Mouse (Mus musculus) central nervous system, embryonic 11.5 days (tissue): Measurements from ENCODE around the gene Gm28079. TPM values are rescaled to one million over a fixed set of nuclear protein-coding genes. Genes with fewer than 3 reads are reported as not detected.

Experiments
- polyA plus RNA-seq: library from polyadenylated mRNA; depleted of rRNA; stranded (reverse); fragments of >200 nt; gene quantifications from 2 replicates; pipeline ENCODE4 v1.2.3, GENCODE M21; 2012; rRNA removed

Gm28079 gene
- polyA plus RNA-seq, result not detected in 2 replicates

GRCm38 (mm10) chrY:70014799-70015198 lies at the start of gene Gm28079:
TSS of gene Gm28079 (minus strand) at chrY:70014899.

